Mouse (Mus musculus): ENCODE data around the gene Mdc1. TPM values are rescaled to one million over a fixed set of nuclear protein-coding genes. Genes with fewer than 3 reads are reported as not detected.

The Mdc1 gene
- polyA plus RNA-seq, 1 experiment from 2014 or later = 21.2 TPM

- H3K27me3 ChIP-seq (replicated peaks; ENCODE audit: low read depth, poor library complexity, severe bottlenecking) = peaks cover 20% of the 10 kb centered on the region
- WGBS = 93% methylated on average over 13 of the region's 13 CpGs
- H3K9me3 ChIP-seq = no peaks in the 10 kb centered on the region
- peaks cover 51% of the 10 kb centered on the region for H3K36me3 ChIP-seq (replicated peaks)
- DNase-seq (ENCODE audit: low spot score) = no peak
- H3K4me1 ChIP-seq = peaks cover 49% of the 10 kb centered on the region
- H3K27ac ChIP-seq (replicated peaks) = no peak overlapping the region
- peak overlapping the region; percentile 5; the same call in 1 of the 2 replicates for H3K4me3 ChIP-seq
Measured at GRCm38 (mm10) chr17:35825109-35825850, 16.0 kb upstream of the Mdc1 start.

GRCm38 (mm10) chr17:35829737-35830136, 11.6 kb upstream of the Mdc1 start:
- WGBS = 3% methylated on average over 21 of the region's 21 CpGs
- peak; percentile 91 for DNase-seq (ENCODE audit: low spot score)
- H3K4me1 ChIP-seq = peaks cover 23% of the 10 kb centered on the region
- peaks cover 90% of the 10 kb centered on the region for H3K36me3 ChIP-seq (replicated peaks)
- H3K9me3 ChIP-seq = no peaks in the 10 kb centered on the region
- peak overlapping the region; percentile 35; the same call in 1 of the 2 replicates for H3K27ac ChIP-seq (replicated peaks)
- peak overlapping the region; percentile 38 for H3K4me3 ChIP-seq
- H3K27me3 ChIP-seq (replicated peaks; ENCODE audit: low read depth, poor library complexity, severe bottlenecking) = no peaks in the 10 kb centered on the region

GRCm38 (mm10) chr17:35832400-35833238, 8.7 kb upstream of the Mdc1 start:
- Histone ChIP-seq H3K9me3 (no peaks in the 10 kb centered on the region), H3K4me1 (peaks cover 37% of the 10 kb centered on the region), H3K27me3 (replicated peaks; ENCODE audit: low read depth, poor library complexity, severe bottlenecking) (no peaks in the 10 kb centered on the region), H3K36me3 (replicated peaks) (peaks cover 87% of the 10 kb centered on the region), H3K27ac (replicated peaks) (no peak overlapping the region), H3K4me3 (peak overlapping the region; percentile 70; the same call in 1 of the 2 replicates)
- no peak for DNase-seq (ENCODE audit: low spot score)
- 71% methylated on average over 8 of the region's 8 CpGs for WGBS

- WGBS = 26% methylated on average over 5 of the region's 5 CpGs
- peak overlapping the region; percentile 70; the same call in 1 of the 2 replicates for H3K4me3 ChIP-seq
Measured at GRCm38 (mm10) chr17:35833239-35833751, 8.0 kb upstream of the Mdc1 start.

GRCm38 (mm10) chr17:35833894-35834293, 7.4 kb upstream of the Mdc1 start:
- Histone ChIP-seq H3K27me3 (replicated peaks; ENCODE audit: low read depth, poor library complexity, severe bottlenecking) (no peaks in the 10 kb centered on the region), H3K9me3 (no peaks in the 10 kb centered on the region), H3K4me3 (peak overlapping the region; percentile 70), H3K4me1 (peaks cover 37% of the 10 kb centered on the region), H3K27ac (replicated peaks) (no peak overlapping the region), H3K36me3 (replicated peaks) (peaks cover 77% of the 10 kb centered on the region)
- WGBS = 59% methylated on average over 5 of the region's 5 CpGs
- no peak for DNase-seq (ENCODE audit: low spot score)

More at GRCm38 (mm10) chr17:35833239-35833751, 8.0 kb upstream of the Mdc1 start:
- Histone ChIP-seq H3K27ac (replicated peaks) (no peak overlapping the region), H3K4me1 (peaks cover 37% of the 10 kb centered on the region), H3K27me3 (replicated peaks; ENCODE audit: low read depth, poor library complexity, severe bottlenecking) (no peaks in the 10 kb centered on the region), H3K9me3 (no peaks in the 10 kb centered on the region), H3K36me3 (replicated peaks) (peaks cover 80% of the 10 kb centered on the region)
- no peak for DNase-seq (ENCODE audit: low spot score)

- Histone ChIP-seq H3K27ac (replicated peaks) (peak overlapping the region; percentile 95; the same call in 1 of the 2 replicates), H3K4me3 (peak overlapping the region; percentile 70), H3K36me3 (replicated peaks) (peaks cover 74% of the 10 kb centered on the region), H3K27me3 (replicated peaks; ENCODE audit: low read depth, poor library complexity, severe bottlenecking) (no peaks in the 10 kb centered on the region), H3K9me3 (no peaks in the 10 kb centered on the region), H3K4me1 (peaks cover 41% of the 10 kb centered on the region)
- WGBS = 83% methylated on average over 26 of the region's 26 CpGs
- no peak for DNase-seq (ENCODE audit: low spot score)
Measured at GRCm38 (mm10) chr17:35834696-35835422, 6.5 kb upstream of the Mdc1 start.

GRCm38 (mm10) chr17:35835424-35836140, 5.7 kb upstream of the Mdc1 start:
- Histone ChIP-seq H3K27ac (replicated peaks) (peak overlapping the region; percentile 95), H3K27me3 (replicated peaks; ENCODE audit: low read depth, poor library complexity, severe bottlenecking) (no peaks in the 10 kb centered on the region), H3K4me1 (peaks cover 34% of the 10 kb centered on the region), H3K4me3 (peak overlapping the region; percentile 70), H3K9me3 (no peaks in the 10 kb centered on the region), H3K36me3 (replicated peaks) (peaks cover 67% of the 10 kb centered on the region)
- DNase-seq (ENCODE audit: low spot score) = no peak
- 79% methylated on average over 26 of the region's 26 CpGs for WGBS

GRCm38 (mm10) chr17:35836178-35836965, 4.9 kb upstream of the Mdc1 start:
- Histone ChIP-seq H3K27me3 (replicated peaks; ENCODE audit: low read depth, poor library complexity, severe bottlenecking) (no peaks in the 10 kb centered on the region), H3K4me3 (peak overlapping the region; percentile 70), H3K36me3 (replicated peaks) (peaks cover 59% of the 10 kb centered on the region), H3K4me1 (peaks cover 32% of the 10 kb centered on the region), H3K9me3 (no peaks in the 10 kb centered on the region), H3K27ac (replicated peaks) (peak overlapping the region; percentile 95)
- 11% methylated on average over 24 of the region's 24 CpGs for WGBS
- peak; percentile 77 for DNase-seq (ENCODE audit: low spot score)

- DNase-seq (ENCODE audit: low spot score) = peak; percentile 96
- Histone ChIP-seq H3K4me3 (peak overlapping the region; percentile 70), H3K27me3 (replicated peaks; ENCODE audit: low read depth, poor library complexity, severe bottlenecking) (no peaks in the 10 kb centered on the region), H3K36me3 (replicated peaks) (peaks cover 53% of the 10 kb centered on the region), H3K9me3 (no peaks in the 10 kb centered on the region), H3K4me1 (peaks cover 33% of the 10 kb centered on the region), H3K27ac (replicated peaks) (peak overlapping the region; percentile 95)
- under 1% methylated on average over 25 of the region's 25 CpGs for WGBS
Measured at GRCm38 (mm10) chr17:35836991-35837422, 4.3 kb upstream of the Mdc1 start.

- H3K27ac ChIP-seq (replicated peaks) = peak overlapping the region; percentile 95
- WGBS = under 1% methylated on average over 18 of the region's 18 CpGs
- peaks cover 48% of the 10 kb centered on the region for H3K36me3 ChIP-seq (replicated peaks)
- peak overlapping the region; percentile 70 for H3K4me3 ChIP-seq
- H3K4me1 ChIP-seq = peaks cover 36% of the 10 kb centered on the region
- peak; percentile 79 for DNase-seq (ENCODE audit: low spot score)
- no peaks in the 10 kb centered on the region for H3K27me3 ChIP-seq (replicated peaks; ENCODE audit: low read depth, poor library complexity, severe bottlenecking)
- H3K9me3 ChIP-seq = no peaks in the 10 kb centered on the region
Measured at GRCm38 (mm10) chr17:35837487-35837886, 3.8 kb upstream of the Mdc1 start.

GRCm38 (mm10) chr17:35838122-35838544, 3.2 kb upstream of the Mdc1 start, which contains the start of gene Tubb5:
Gene Tubb5 (minus strand): TSS chr17:35838306.
- peak within 1 kb of the TSS; percentile 70 for H3K4me3 ChIP-seq
- H3K36me3 ChIP-seq (replicated peaks) = peaks cover 42% of the 10 kb centered on the region
- H3K27ac ChIP-seq (replicated peaks) = peak within 1 kb of the TSS; percentile 95
- peaks cover 42% of the 10 kb centered on the region for H3K4me1 ChIP-seq
- peak; percentile 98 for DNase-seq (ENCODE audit: low spot score)
- no peaks in the 10 kb centered on the region for H3K9me3 ChIP-seq
- under 1% methylated on average over 29 of the region's 29 CpGs for WGBS
- H3K27me3 ChIP-seq (replicated peaks; ENCODE audit: low read depth, poor library complexity, severe bottlenecking) = no peaks in the 10 kb centered on the region
